Mouse (Mus musculus): ENCODE measurements around the gene Glyatl3.

DNA sequence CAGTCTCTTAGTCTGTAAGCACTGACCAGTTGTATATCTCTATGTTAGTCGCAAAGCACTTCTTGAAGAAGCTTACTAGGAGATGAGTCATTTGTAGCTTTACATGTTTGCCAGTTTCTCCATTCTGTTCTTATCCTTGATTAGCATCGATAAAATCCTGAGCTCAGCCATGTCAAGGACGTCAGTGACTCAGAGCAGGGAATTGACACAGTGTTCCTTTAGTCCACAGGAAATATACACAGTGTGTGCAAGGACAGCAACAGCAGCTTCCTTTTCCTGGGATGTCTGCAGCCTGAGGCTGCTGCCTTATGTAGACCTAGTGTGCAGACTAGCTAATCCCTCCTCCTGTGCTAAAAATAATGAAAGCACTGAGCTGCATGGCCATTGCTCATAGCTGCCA, 34.4 kb upstream of the Glyatl3 start:
- TF ChIP-seq CTCF (IDR thresholded peaks at IDR 0.05; ENCODE audit: low read depth) = no peak
- no peak for TF ChIP-seq EP300 (optimal IDR thresholded peaks at IDR 0.05)

Measured in stomach, postnatal 0 days (tissue).